Mouse (Mus musculus): Measurements from ENCODE around the gene Pef1. TPM values are rescaled to one million over a fixed set of nuclear protein-coding genes. Genes with fewer than 3 reads are reported as not detected.

Pef1 gene
- total RNA-seq, 1 experiment, result 36.2 TPM

DNA sequence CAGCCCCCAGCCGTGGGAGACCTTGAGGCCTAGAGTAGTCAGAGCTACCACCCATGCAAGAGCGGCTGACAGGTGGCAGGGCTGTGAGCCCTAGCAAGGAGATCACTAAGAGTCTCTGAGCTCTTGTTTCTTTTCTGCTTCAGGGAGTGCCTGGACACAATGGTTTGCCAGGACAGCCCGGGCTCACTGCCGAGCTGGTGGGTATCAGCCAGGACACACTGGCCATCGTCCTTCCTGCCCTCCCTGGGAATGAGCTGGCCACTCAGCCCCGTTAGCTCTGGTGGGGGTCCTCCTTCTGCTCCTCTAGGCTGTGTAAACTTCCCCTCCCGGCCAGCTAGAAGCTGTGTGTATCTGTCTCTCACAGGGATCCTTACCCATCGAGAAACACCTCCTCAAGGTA is 25.5 kb upstream of the Pef1 start:
- Histone ChIP-seq H3K36me3 (ENCODE audit: control insufficient read depth, insufficient read depth, low read length, poor library complexity, severe bottlenecking) (no peaks in the 10 kb centered on the region), H3K9ac (ENCODE audit: insufficient read depth, low read depth, low read length, poor library complexity, severe bottlenecking) (no peak overlapping the region), H3K4me1 (ENCODE audit: control insufficient read depth in 2 of 2, insufficient read depth in 2 of 2, low read length in 2 of 2, poor library complexity in 1 of 2) (no peaks in the 10 kb centered on the region; a peak in 1 of 4 replicates), H3K4me3 (ENCODE audit: insufficient read depth in 1 of 2, low read depth in 1 of 2, low read length in 2 of 2, poor library complexity in 1 of 2, severe bottlenecking in 1 of 2) (no peak overlapping the region), H3K27ac (ENCODE audit: insufficient read depth, low read depth, low read length, poor library complexity, severe bottlenecking) (no peak overlapping the region), H3K9me3 (ENCODE audit: control insufficient read depth, insufficient read depth, low read depth, low read length) (no peaks in the 10 kb centered on the region)
- no peak for TF ChIP-seq CHD2 (IDR thresholded peaks at IDR 0.05; ENCODE audit: low read depth, low read length)
- in situ Hi-C loops (cut with MboI; ENCODE audit: low sequenced_read_pairs in 2 of 2, unreplicated experiment in 2 of 2), result no loop called here
- DNase-seq (ENCODE audit: low read depth, low spot score), result no peak

DNA sequence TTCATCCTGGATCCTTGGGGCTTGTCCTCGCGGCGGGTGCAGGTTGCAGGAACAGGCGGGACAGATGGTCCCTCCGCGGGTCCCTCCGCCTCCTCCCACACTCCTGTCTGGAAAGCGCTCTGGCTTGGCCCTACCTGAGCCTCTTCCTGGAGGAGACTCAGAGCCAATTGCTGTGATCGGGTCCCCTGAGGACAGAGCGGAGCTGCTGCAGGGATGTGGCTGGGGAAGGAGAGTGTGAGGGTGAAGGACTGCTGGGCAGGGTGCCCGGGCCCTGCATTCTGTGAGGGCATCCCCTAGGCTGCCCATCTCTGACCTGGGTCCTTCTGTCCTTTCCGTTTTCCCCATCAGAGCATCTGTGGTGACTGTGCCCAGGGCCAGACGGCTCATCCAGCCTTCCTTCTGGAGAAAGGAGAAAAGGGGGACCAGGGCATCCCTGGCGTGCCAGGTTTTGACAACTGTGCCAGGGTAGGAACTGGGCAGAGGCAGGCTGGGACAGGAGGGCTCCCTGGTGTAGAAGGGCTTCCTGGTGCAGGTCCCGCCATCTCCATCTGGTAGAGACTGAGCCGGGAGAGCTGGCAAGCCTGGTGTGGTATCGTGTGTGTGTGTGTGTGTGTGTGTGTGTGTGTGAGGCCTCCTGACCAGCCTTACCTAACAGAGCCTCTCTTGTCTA is 23.4 kb upstream of the Pef1 start:
- H3K9ac ChIP-seq (ENCODE audit: insufficient read depth, low read depth, low read length, poor library complexity, severe bottlenecking), result no peak overlapping the region
- H3K27ac ChIP-seq (ENCODE audit: insufficient read depth, low read depth, low read length, poor library complexity, severe bottlenecking), result no peak overlapping the region
- no peaks in the 10 kb centered on the region for H3K9me3 ChIP-seq (ENCODE audit: control insufficient read depth, insufficient read depth, low read depth, low read length)
- peak overlapping the region in 1 of 2 experiments; percentile 27; a peak in 1 of 4 replicates for H3K4me3 ChIP-seq (ENCODE audit: insufficient read depth in 1 of 2, low read depth in 1 of 2, low read length in 2 of 2, poor library complexity in 1 of 2, severe bottlenecking in 1 of 2)
- no peak for TF ChIP-seq ZNF384 (IDR thresholded peaks at IDR 0.05; ENCODE audit: low read depth, low read length)
- TF ChIP-seq MAFK (IDR thresholded peaks at IDR 0.05; ENCODE audit: insufficient read depth, low read depth, low read length), result no peak
- TF ChIP-seq ZC3H11A (IDR thresholded peaks at IDR 0.05; ENCODE audit: borderline replicate concordance, low read depth, low read length), result no peak
- no peak for TF ChIP-seq HCFC1 (IDR thresholded peaks at IDR 0.05; ENCODE audit: borderline replicate concordance, insufficient read depth, low read length)
- no peak for TF ChIP-seq CHD2 (IDR thresholded peaks at IDR 0.05; ENCODE audit: low read depth, low read length)
- DNase-seq (ENCODE audit: low read depth, low spot score), result no peak
- in situ Hi-C loops (cut with MboI; ENCODE audit: low sequenced_read_pairs in 2 of 2, unreplicated experiment in 2 of 2), result no loop called here
- H3K36me3 ChIP-seq (ENCODE audit: control insufficient read depth, insufficient read depth, low read length, poor library complexity, severe bottlenecking), result no peaks in the 10 kb centered on the region
- no peaks in the 10 kb centered on the region; a peak in 1 of 4 replicates for H3K4me1 ChIP-seq (ENCODE audit: control insufficient read depth in 2 of 2, insufficient read depth in 2 of 2, low read length in 2 of 2, poor library complexity in 1 of 2)

DNA sequence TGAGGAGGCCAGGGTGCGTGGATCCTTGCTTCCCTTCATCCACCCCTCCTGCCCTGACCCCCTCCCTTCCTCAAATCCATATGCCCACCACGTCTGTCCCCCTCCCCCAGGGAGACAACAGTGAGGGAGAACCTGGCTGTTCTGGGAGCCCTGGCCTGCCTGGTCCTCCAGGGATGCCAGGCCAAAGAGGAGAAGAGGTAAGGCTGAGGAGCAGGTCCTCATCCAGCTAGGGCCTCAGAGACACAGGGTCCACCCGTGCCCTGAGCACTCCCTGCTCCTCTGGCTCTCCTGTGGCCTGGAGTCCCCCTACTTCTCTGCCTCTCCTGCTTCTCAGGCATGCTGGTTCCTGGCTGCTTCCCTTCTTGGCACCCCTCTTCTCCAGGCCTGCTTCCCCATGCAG is 22.8 kb upstream of the Pef1 start:
- H3K36me3 ChIP-seq (ENCODE audit: control insufficient read depth, insufficient read depth, low read length, poor library complexity, severe bottlenecking), result no peaks in the 10 kb centered on the region
- TF ChIP-seq ZNF384 (IDR thresholded peaks at IDR 0.05; ENCODE audit: low read depth, low read length), result no peak
- no peak for TF ChIP-seq HCFC1 (IDR thresholded peaks at IDR 0.05; ENCODE audit: borderline replicate concordance, insufficient read depth, low read length)
- TF ChIP-seq CHD2 (IDR thresholded peaks at IDR 0.05; ENCODE audit: low read depth, low read length), result no peak
- TF ChIP-seq ZC3H11A (IDR thresholded peaks at IDR 0.05; ENCODE audit: borderline replicate concordance, low read depth, low read length), result no peak
- TF ChIP-seq MAFK (IDR thresholded peaks at IDR 0.05; ENCODE audit: insufficient read depth, low read depth, low read length), result no peak
- H3K4me3 ChIP-seq (ENCODE audit: insufficient read depth in 1 of 2, low read depth in 1 of 2, low read length in 2 of 2, poor library complexity in 1 of 2, severe bottlenecking in 1 of 2), result no peak overlapping the region
- H3K4me1 ChIP-seq (ENCODE audit: control insufficient read depth in 2 of 2, insufficient read depth in 2 of 2, low read length in 2 of 2, poor library complexity in 1 of 2), result no peaks in the 10 kb centered on the region; a peak in 1 of 4 replicates
- in situ Hi-C loops (cut with MboI; ENCODE audit: low sequenced_read_pairs in 2 of 2, unreplicated experiment in 2 of 2), result no loop called here
- DNase-seq (ENCODE audit: low read depth, low spot score), result no peak
- H3K9ac ChIP-seq (ENCODE audit: insufficient read depth, low read depth, low read length, poor library complexity, severe bottlenecking), result no peak overlapping the region
- H3K9me3 ChIP-seq (ENCODE audit: control insufficient read depth, insufficient read depth, low read depth, low read length), result no peaks in the 10 kb centered on the region
- no peak overlapping the region for H3K27ac ChIP-seq (ENCODE audit: insufficient read depth, low read depth, low read length, poor library complexity, severe bottlenecking)

DNA sequence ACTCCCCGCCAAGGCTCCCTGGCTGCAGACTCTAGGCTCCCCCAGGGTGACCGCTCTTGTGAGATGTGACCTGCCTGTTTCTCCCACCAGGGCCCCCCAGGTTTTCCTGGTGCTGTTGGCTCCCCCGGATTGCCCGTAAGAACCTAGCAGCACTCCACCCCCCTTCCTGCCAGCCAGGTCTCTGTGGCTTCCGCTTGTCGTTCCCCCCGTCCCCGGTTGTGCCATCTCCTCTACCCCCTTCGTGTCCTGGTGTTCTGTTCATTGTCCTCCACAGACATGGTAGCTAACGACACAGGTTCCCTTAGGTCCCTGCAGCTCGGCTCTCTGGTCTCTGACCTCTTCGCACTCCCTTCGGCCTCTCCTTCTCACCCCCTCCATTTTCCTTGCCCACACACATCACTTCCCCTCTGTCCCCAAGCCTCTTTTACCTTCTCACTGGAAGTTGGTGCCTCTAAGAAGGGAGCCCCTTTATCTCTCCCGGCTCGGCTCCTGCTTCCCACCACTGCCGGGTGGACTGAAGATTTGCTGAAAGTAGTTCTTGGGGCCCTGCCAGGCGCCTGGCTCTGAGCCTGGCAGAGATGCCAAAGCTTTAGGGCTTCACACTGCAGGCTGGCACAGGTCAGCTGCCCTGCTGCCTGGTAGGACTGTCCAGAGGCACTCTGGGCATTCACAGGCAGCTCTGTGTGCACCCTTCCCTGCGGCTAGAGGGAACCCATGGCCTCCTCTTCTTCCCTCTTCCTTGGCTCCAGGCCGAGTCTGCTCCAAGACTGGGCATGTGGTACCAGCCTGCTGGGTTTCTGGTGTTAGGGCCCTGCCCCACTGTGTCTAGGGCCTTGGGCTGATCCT is 20.8 kb upstream of the Pef1 start:
- H3K36me3 ChIP-seq (ENCODE audit: control insufficient read depth, insufficient read depth, low read length, poor library complexity, severe bottlenecking), result no peaks in the 10 kb centered on the region
- H3K9me3 ChIP-seq (ENCODE audit: control insufficient read depth, insufficient read depth, low read depth, low read length), result no peaks in the 10 kb centered on the region
- no peak for DNase-seq (ENCODE audit: low read depth, low spot score)
- in situ Hi-C loops (cut with MboI; ENCODE audit: low sequenced_read_pairs in 2 of 2, unreplicated experiment in 2 of 2), result no loop called here
- no peak overlapping the region for H3K9ac ChIP-seq (ENCODE audit: insufficient read depth, low read depth, low read length, poor library complexity, severe bottlenecking)
- H3K27ac ChIP-seq (ENCODE audit: insufficient read depth, low read depth, low read length, poor library complexity, severe bottlenecking), result no peak overlapping the region
- no peak for TF ChIP-seq ZC3H11A (IDR thresholded peaks at IDR 0.05; ENCODE audit: borderline replicate concordance, low read depth, low read length)
- H3K4me3 ChIP-seq (ENCODE audit: insufficient read depth in 1 of 2, low read depth in 1 of 2, low read length in 2 of 2, poor library complexity in 1 of 2, severe bottlenecking in 1 of 2), result no peak overlapping the region
- H3K4me1 ChIP-seq (ENCODE audit: control insufficient read depth in 2 of 2, insufficient read depth in 2 of 2, low read length in 2 of 2, poor library complexity in 1 of 2), result no peaks in the 10 kb centered on the region; a peak in 1 of 4 replicates
